In genomic region chr7:70280643-70281380, GRCm38 (mm10) we compare ENCODE assay signal across 9 mouse cellular contexts.
DNase-seq lines count a peak whose midpoint lies in the region; ATAC-seq and TF ChIP-seq lines count a peak whose summit lies in the region.
"Had no signal": no experiment of that assay in that cellular context is flagged by ENCODE, and none has a peak within 500 bp of the region (broad histone marks: within the 10 kb centered on the region; RNA-seq: fewer than 3 reads in every experiment).

No protein-coding gene starts in this region.

- no peak overlapping the region for H3K9ac ChIP-seq in lung, embryonic 14.5 days
- peak overlapping the region; percentile 5; the same call in 1 of the 2 replicates for H3K9ac ChIP-seq in heart, embryonic 13.5 days
- no peak overlapping the region for H3K9ac ChIP-seq in neural tube, embryonic 12.5 days

- ATAC-seq in lung, embryonic 14.5 days (ENCODE audit: insufficient read depth): peak; percentile 41; the same call in 1 of the 2 replicates
- no peak for ATAC-seq in heart, embryonic 13.5 days (ENCODE audit: extremely low read depth, insufficient number of reproducible peaks, low FRiP score, low TSS enrichment)
- ATAC-seq in neural tube, embryonic 12.5 days (ENCODE audit: low FRiP score, low read depth): peak; percentile 41; the same call in 1 of the 2 replicates
- ATAC-seq: Patski had no signal

- peak overlapping the region; percentile 62 for H3K4me2 ChIP-seq in lung, embryonic 14.5 days
- H3K4me2 ChIP-seq in heart, embryonic 13.5 days: peak overlapping the region; percentile 71
- peak overlapping the region; percentile 53 for H3K4me2 ChIP-seq in neural tube, embryonic 12.5 days (replicated peaks)

- TF ChIP-seq CTCF in lung, embryonic 14.5 days (IDR thresholded peaks at IDR 0.05; ENCODE audit: low read depth): no peak

- no peaks in the 10 kb centered on the region for H3K9me3 ChIP-seq in lung, embryonic 14.5 days (ENCODE audit: low read depth, low read length)
- H3K9me3 ChIP-seq in heart, embryonic 13.5 days: no peaks in the 10 kb centered on the region
- no peaks in the 10 kb centered on the region for H3K9me3 ChIP-seq in limb, embryonic 10.5 days (replicated peaks)
- no peaks in the 10 kb centered on the region for H3K9me3 ChIP-seq in neural tube, embryonic 12.5 days

- DNase-seq in lung, embryonic 14.5 days: peak; percentile 59
- no peak for DNase-seq in lung, postnatal 25 days (ENCODE audit: low spot score)
- peak; percentile 73 for DNase-seq in limb, embryonic 10.5 days (ENCODE audit: low spot score)
- no peak for DNase-seq in frontal cortex, postnatal 36 days (ENCODE audit: low spot score in 2 of 2)
- no peak for DNase-seq in urinary bladder, adult 18-20 months (ENCODE audit: low spot score in 2 of 2)
- DNase-seq in left cerebral cortex, postnatal 36 days (ENCODE audit: low spot score in 2 of 2): no peak

- intact Hi-C loops in left cerebral cortex, postnatal 36 days (cut with DNase I): loop anchor here (5.0 kb wide), 2 partner anchors 51 to 109 kb away; no protein-coding TSS in a partner anchor

- WGBS in lung, embryonic 14.5 days: 3% methylated on average over 42 of the region's 42 CpGs
- WGBS in heart, embryonic 13.5 days: under 1% methylated on average over 42 of the region's 42 CpGs
- WGBS in limb, embryonic 10.5 days: 2% methylated on average over 42 of the region's 42 CpGs
- WGBS in neural tube, embryonic 12.5 days: under 1% methylated on average over 42 of the region's 42 CpGs

- H3K36me3 ChIP-seq in lung, embryonic 14.5 days (ENCODE audit: insufficient read depth): no peaks in the 10 kb centered on the region
- H3K36me3 ChIP-seq in heart, embryonic 13.5 days: no peaks in the 10 kb centered on the region
- H3K36me3 ChIP-seq in limb, embryonic 10.5 days: no peaks in the 10 kb centered on the region
- no peaks in the 10 kb centered on the region for H3K36me3 ChIP-seq in neural tube, embryonic 12.5 days

- H3K27ac ChIP-seq in lung, embryonic 14.5 days (ENCODE audit: low read depth): no peak overlapping the region
- H3K27ac ChIP-seq in heart, embryonic 13.5 days (replicated peaks): no peak overlapping the region
- H3K27ac ChIP-seq in limb, embryonic 10.5 days: peak overlapping the region; percentile 19; the same call in 1 of the 2 replicates
- H3K27ac ChIP-seq in neural tube, embryonic 12.5 days: no peak overlapping the region

- peak overlapping the region; percentile 35 for H3K4me3 ChIP-seq in lung, embryonic 14.5 days (ENCODE audit: low read depth, low read length)
- H3K4me3 ChIP-seq in heart, embryonic 13.5 days: peak overlapping the region; percentile 48
- peak overlapping the region; percentile 41 for H3K4me3 ChIP-seq in limb, embryonic 10.5 days
- peak overlapping the region; percentile 22 for H3K4me3 ChIP-seq in neural tube, embryonic 12.5 days

- peaks cover 70% of the 10 kb centered on the region for H3K27me3 ChIP-seq in lung, embryonic 14.5 days (ENCODE audit: insufficient read depth, low read length)
- peaks cover 90% of the 10 kb centered on the region for H3K27me3 ChIP-seq in heart, embryonic 13.5 days (replicated peaks)
- peaks cover 93% of the 10 kb centered on the region for H3K27me3 ChIP-seq in limb, embryonic 10.5 days (ENCODE audit: low read depth, poor library complexity, severe bottlenecking)
- peaks cover 82% of the 10 kb centered on the region for H3K27me3 ChIP-seq in neural tube, embryonic 12.5 days (replicated peaks)
- H3K27me3 ChIP-seq: Patski had no signal

- 0 out of 2 replicates have a peak, but pooled peaks cover 4% of the 10 kb centered on the region for H3K4me1 ChIP-seq in lung, embryonic 14.5 days (ENCODE audit: insufficient read depth)
- H3K4me1 ChIP-seq in heart, embryonic 13.5 days: peaks cover 19% of the 10 kb centered on the region
- peaks cover 23% of the 10 kb centered on the region for H3K4me1 ChIP-seq in limb, embryonic 10.5 days
- peaks cover 22% of the 10 kb centered on the region for H3K4me1 ChIP-seq in neural tube, embryonic 12.5 days

Comparison
In these comparisons a context has a peak if more than half of its experiments do, and no peak if none do; other contexts are left out.
1. DNase-seq: peak in lung, embryonic 14.5 days (single experiment) and limb, embryonic 10.5 days (single experiment); none in lung, postnatal 25 days (single experiment), frontal cortex, postnatal 36 days (0 of 2), urinary bladder, adult 18-20 months (0 of 2) and left cerebral cortex, postnatal 36 days (0 of 2).
2. Peak in every context shown above with its lines, with median percentiles within 50 percentile points of each other: H3K4me2 ChIP-seq and H3K4me3 ChIP-seq.